Mouse (Mus musculus) C3H10T1/2 (cell line): ENCODE data around the gene Pdcl. TPM values are rescaled to one million over a fixed set of nuclear protein-coding genes. Genes with fewer than 3 reads are reported as not detected.

Experiments used
- polyA plus RNA-seq, 2 experiments: library from polyadenylated mRNA; unstranded; fragments of >200 nt; fragmentation: generic; extraction: Trizol; gene quantifications; one replicate each; pipeline ENCODE4 v1.2.1; 2012; ENCODE audit warnings: missing spikeins in 2 of 2

Pdcl gene
- polyA plus RNA-seq, result 1 to 10 TPM in 1 of 2 experiments, under 1 TPM in 1; 0.54 to 7.2 TPM

DNA sequence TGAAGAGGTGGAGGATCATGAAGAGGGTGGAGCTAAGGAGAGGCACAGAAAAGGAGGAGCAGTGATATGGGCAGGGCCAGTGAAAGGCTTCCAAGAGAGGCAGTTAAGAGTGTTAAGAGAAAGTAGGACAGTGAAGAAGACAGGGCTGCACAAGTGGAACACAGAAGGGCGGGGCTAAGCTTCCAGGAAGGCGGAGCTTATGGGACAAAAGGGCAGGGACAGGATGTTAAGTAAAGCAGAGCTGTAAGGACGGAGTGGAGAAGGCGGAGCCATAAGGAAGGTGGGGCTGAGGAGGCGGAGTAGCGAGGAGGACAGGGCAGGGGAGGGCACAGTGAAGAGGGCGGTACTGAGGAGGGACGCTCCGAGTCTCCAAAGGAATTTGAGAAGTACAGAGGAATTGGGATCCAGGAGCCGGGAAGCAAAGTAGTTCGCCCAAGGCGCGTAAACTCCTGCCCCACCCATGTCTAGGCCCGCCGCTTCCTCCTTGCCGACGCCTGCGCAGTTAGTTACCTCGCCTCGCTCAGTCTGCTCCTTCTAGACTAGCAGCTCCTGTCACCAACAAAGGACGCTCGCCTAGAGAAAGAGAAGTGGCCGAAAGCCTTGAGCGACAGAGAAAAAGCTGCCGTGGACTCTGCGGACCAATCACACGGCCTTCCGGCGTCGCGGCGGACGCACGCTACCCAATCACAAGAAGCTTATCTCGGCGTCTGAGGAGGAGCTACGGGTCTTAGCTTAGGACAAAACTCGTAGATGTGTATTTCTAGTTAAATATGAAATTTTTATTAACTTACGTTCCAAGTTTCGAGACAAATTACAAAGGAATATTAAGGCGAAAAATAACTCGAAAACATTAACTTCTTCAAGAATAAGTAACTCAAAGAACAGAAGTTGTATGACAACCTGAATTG lies at the start of gene Pdcl:
Gene Pdcl, minus strand, starts transcription at position 700 of the 908 bp plus-strand sequence.

DNA sequence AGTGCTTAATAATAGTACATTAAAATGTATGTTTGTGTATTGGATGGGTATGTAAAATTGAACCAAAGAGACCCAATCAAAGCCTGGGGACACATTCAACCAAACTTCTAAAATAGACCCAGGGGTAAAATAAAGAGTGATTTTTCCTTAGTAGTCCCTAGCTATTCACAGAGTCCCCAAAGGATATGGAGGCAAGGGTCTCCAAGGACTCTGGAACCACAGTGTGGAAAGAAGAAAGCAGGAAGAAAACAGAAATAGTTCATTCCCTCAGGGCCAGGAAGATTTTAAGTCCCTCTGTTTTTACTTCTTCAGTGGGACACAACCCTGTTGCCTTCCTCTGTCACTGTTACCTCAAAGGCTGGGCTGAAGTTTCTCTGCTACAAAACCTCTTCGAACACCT lies 32.9 kb downstream of the Pdcl start, which contains the start of gene Olfr368:
Gene Olfr368, plus strand, starts transcription at position 301 of the 400 bp plus-strand sequence.

Other genes starting within 250 kb of the Pdcl start
- not detected for gene Olfr362, start 241.4 kb downstream of the Pdcl start, polyA plus RNA-seq
- not detected for gene Olfr364-ps1, start 220.0 kb downstream of the Pdcl start, polyA plus RNA-seq
- not detected for gene Olfr365, start 171.1 kb downstream of the Pdcl start, polyA plus RNA-seq
- not detected for gene Olfr366, start 147.8 kb downstream of the Pdcl start, polyA plus RNA-seq
- gene Olfr368, start 32.8 kb downstream of the Pdcl start, polyA plus RNA-seq, result not detected
- gene Rc3h2, start 63.6 kb upstream of the Pdcl start, polyA plus RNA-seq, result 1 to 10 TPM in 1 of 2 experiments, under 1 TPM in 1; 0.28 to 3.0 TPM
- under 1 TPM; 0.06 to 0.55 TPM for gene Zbtb26, start 83.8 kb upstream of the Pdcl start, polyA plus RNA-seq
- gene Zbtb6, start 83.8 kb upstream of the Pdcl start, polyA plus RNA-seq, result 1 to 10 TPM in 1 of 2 experiments, under 1 TPM in 1; 0.13 to 1.1 TPM
- 10 to 100 TPM in 1 of 2 experiments, under 1 TPM in 1; 0.54 to 11.1 TPM for gene Rabgap1, start 83.9 kb upstream of the Pdcl start, polyA plus RNA-seq
- gene Gpr21, start 157.0 kb upstream of the Pdcl start, polyA plus RNA-seq, result under 1 TPM in 1 of 2 experiments, not detected in 1; 0.06 TPM